Mouse (Mus musculus): ENCODE measurements at regions not wholly inside any gene's neighbourhood (a gene's known extent, or its start where the extent isn't known, plus 50 kb on each side); places are given as distances from the start of the nearest gene placed in this dataset.
A peak's percentile ranks its signal among the peaks of the same experiment; 100 is the strongest.
"Not testable (repeated sequence)": the region's sequence is repeated elsewhere in the genome, so short reads cannot be mapped to it uniquely, and the experiment has no call there.

GRCm38 (mm10) chr12:55983565-55984351, 147.6 kb downstream of the Brms1l start:
- H3K9me3 ChIP-seq, result no peaks in the 10 kb centered on the region

GRCm38 (mm10) chr12:55983128-55983527, 147.0 kb downstream of the Brms1l start:
- no peak overlapping the region for H3K4me3 ChIP-seq
- no peak overlapping the region for H3K9ac ChIP-seq
- no peaks in the 10 kb centered on the region for H3K9me3 ChIP-seq
- no peaks in the 10 kb centered on the region for H3K27me3 ChIP-seq (replicated peaks)
- H3K27ac ChIP-seq (replicated peaks), result no peak overlapping the region
- H3K4me1 ChIP-seq, result no peaks in the 10 kb centered on the region
- no peak overlapping the region for H3K4me2 ChIP-seq
- 60% methylated on average over 3 of the region's 3 CpGs for WGBS
- H3K36me3 ChIP-seq, result no peaks in the 10 kb centered on the region
- no peak for ATAC-seq (ENCODE audit: extremely low read depth, insufficient number of reproducible peaks, low FRiP score, low TSS enrichment)

More at GRCm38 (mm10) chr12:55983565-55984351, 147.6 kb downstream of the Brms1l start:
- H3K9ac ChIP-seq, result no peak overlapping the region
- H3K36me3 ChIP-seq, result no peaks in the 10 kb centered on the region
- ATAC-seq (ENCODE audit: extremely low read depth, insufficient number of reproducible peaks, low FRiP score, low TSS enrichment), result no peak
- no peak overlapping the region for H3K4me3 ChIP-seq
- H3K27me3 ChIP-seq (replicated peaks), result no peaks in the 10 kb centered on the region
- H3K27ac ChIP-seq (replicated peaks), result no peak overlapping the region
- no peaks in the 10 kb centered on the region for H3K4me1 ChIP-seq
- WGBS, result 66% methylated on average over 11 of the region's 11 CpGs
- no peak overlapping the region for H3K4me2 ChIP-seq

GRCm38 (mm10) chr12:55974262-55974661, 138.1 kb downstream of the Brms1l start:
- Histone ChIP-seq H3K4me1 (no peaks in the 10 kb centered on the region), H3K9me3 (no peaks in the 10 kb centered on the region), H3K9ac (no peak overlapping the region), H3K27ac (replicated peaks) (no peak overlapping the region), H3K4me3 (no peak overlapping the region), H3K36me3 (no peaks in the 10 kb centered on the region), H3K4me2 (no peak overlapping the region), H3K27me3 (replicated peaks) (no peaks in the 10 kb centered on the region)
- no peak for ATAC-seq (ENCODE audit: extremely low read depth, insufficient number of reproducible peaks, low FRiP score, low TSS enrichment)
- WGBS, result 77% methylated on average over 3 of the region's 3 CpGs

- not testable (repeated sequence) for H3K36me3 ChIP-seq; H3K9ac ChIP-seq; ATAC-seq (ENCODE audit: extremely low read depth, insufficient number of reproducible peaks, low FRiP score, low TSS enrichment); H3K27ac ChIP-seq (replicated peaks); H3K9me3 ChIP-seq; H3K4me1 ChIP-seq; H3K27me3 ChIP-seq (replicated peaks); H3K4me2 ChIP-seq; H3K4me3 ChIP-seq
- 88% methylated on average over 3 of the region's 3 CpGs for WGBS
Observed at GRCm38 (mm10) chr12:55959319-55959718, 123.2 kb downstream of the Brms1l start.

- Histone ChIP-seq H3K27me3 (replicated peaks) (no peaks in the 10 kb centered on the region), H3K9me3 (no peaks in the 10 kb centered on the region), H3K27ac (replicated peaks) (no peak overlapping the region), H3K36me3 (no peaks in the 10 kb centered on the region), H3K4me1 (no peaks in the 10 kb centered on the region), H3K4me2 (no peak overlapping the region), H3K9ac (no peak overlapping the region), H3K4me3 (no peak overlapping the region)
- 82% methylated on average over 6 of the region's 6 CpGs for WGBS
- ATAC-seq (ENCODE audit: extremely low read depth, insufficient number of reproducible peaks, low FRiP score, low TSS enrichment), result no peak
Observed at GRCm38 (mm10) chr12:55940566-55940965, 104.4 kb downstream of the Brms1l start.

GRCm38 (mm10) chr12:55939281-55940142, 103.4 kb downstream of the Brms1l start:
- Histone ChIP-seq H3K4me3 (no peak overlapping the region), H3K27ac (replicated peaks) (no peak overlapping the region), H3K36me3 (no peaks in the 10 kb centered on the region), H3K9ac (no peak overlapping the region), H3K9me3 (no peaks in the 10 kb centered on the region), H3K4me2 (no peak overlapping the region), H3K4me1 (no peaks in the 10 kb centered on the region), H3K27me3 (replicated peaks) (no peaks in the 10 kb centered on the region)
- ATAC-seq (ENCODE audit: extremely low read depth, insufficient number of reproducible peaks, low FRiP score, low TSS enrichment), result no peak
- WGBS, result 66% methylated on average over 10 of the region's 10 CpGs

- H3K27me3 ChIP-seq (replicated peaks), result no peaks in the 10 kb centered on the region
- no peaks in the 10 kb centered on the region for H3K36me3 ChIP-seq
- H3K4me3 ChIP-seq, result no peak overlapping the region
- H3K9ac ChIP-seq, result no peak overlapping the region
- H3K4me2 ChIP-seq, result peak overlapping the region; percentile 45
- no peak overlapping the region for H3K27ac ChIP-seq (replicated peaks)
- 34% methylated on average over 1 of the region's 1 CpGs for WGBS
- H3K9me3 ChIP-seq, result no peaks in the 10 kb centered on the region
- no peak for ATAC-seq (ENCODE audit: extremely low read depth, insufficient number of reproducible peaks, low FRiP score, low TSS enrichment)
- no peaks in the 10 kb centered on the region for H3K4me1 ChIP-seq
Observed at GRCm38 (mm10) chr12:55934172-55934571, 98.0 kb downstream of the Brms1l start.

GRCm38 (mm10) chr12:55933417-55933816, 97.3 kb downstream of the Brms1l start:
- no peak overlapping the region for H3K9ac ChIP-seq
- 61% methylated on average over 11 of the region's 11 CpGs for WGBS
- H3K4me1 ChIP-seq, result no peaks in the 10 kb centered on the region
- H3K4me2 ChIP-seq, result peak overlapping the region; percentile 45; the same call in 1 of the 2 replicates
- H3K36me3 ChIP-seq, result no peaks in the 10 kb centered on the region
- no peak overlapping the region for H3K4me3 ChIP-seq
- no peaks in the 10 kb centered on the region for H3K9me3 ChIP-seq
- H3K27ac ChIP-seq (replicated peaks), result no peak overlapping the region
- no peaks in the 10 kb centered on the region for H3K27me3 ChIP-seq (replicated peaks)
- ATAC-seq (ENCODE audit: extremely low read depth, insufficient number of reproducible peaks, low FRiP score, low TSS enrichment), result no peak

- Histone ChIP-seq H3K36me3 (no peaks in the 10 kb centered on the region), H3K9ac (no peak overlapping the region), H3K4me3 (no peak overlapping the region), H3K4me1 (no peaks in the 10 kb centered on the region), H3K4me2 (no peak overlapping the region), H3K27me3 (replicated peaks) (no peaks in the 10 kb centered on the region), H3K27ac (replicated peaks) (no peak overlapping the region), H3K9me3 (no peaks in the 10 kb centered on the region)
- ATAC-seq (ENCODE audit: extremely low read depth, insufficient number of reproducible peaks, low FRiP score, low TSS enrichment), result no peak
- 51% methylated on average over 4 of the region's 4 CpGs for WGBS
Observed at GRCm38 (mm10) chr12:55930468-55930867, 94.3 kb downstream of the Brms1l start.

- Histone ChIP-seq H3K4me3 (no peak overlapping the region), H3K9me3 (no peaks in the 10 kb centered on the region), H3K27me3 (replicated peaks) (no peaks in the 10 kb centered on the region), H3K27ac (replicated peaks) (no peak overlapping the region), H3K9ac (no peak overlapping the region), H3K4me2 (no peak overlapping the region), H3K36me3 (no peaks in the 10 kb centered on the region), H3K4me1 (no peaks in the 10 kb centered on the region)
- no peak for ATAC-seq (ENCODE audit: extremely low read depth, insufficient number of reproducible peaks, low FRiP score, low TSS enrichment)
- WGBS, result 86% methylated on average over 1 of the region's 1 CpGs
Observed at GRCm38 (mm10) chr12:55926974-55927321, 90.8 kb downstream of the Brms1l start.

GRCm38 (mm10) chr12:55926276-55926973, 90.3 kb downstream of the Brms1l start:
- no peak for ATAC-seq (ENCODE audit: extremely low read depth, insufficient number of reproducible peaks, low FRiP score, low TSS enrichment)

More at GRCm38 (mm10) chr12:55926276-55926973, 90.3 kb downstream of the Brms1l start:
- H3K27ac ChIP-seq (replicated peaks), result no peak overlapping the region
- H3K9me3 ChIP-seq, result no peaks in the 10 kb centered on the region
- no peaks in the 10 kb centered on the region for H3K27me3 ChIP-seq (replicated peaks)
- H3K4me3 ChIP-seq, result no peak overlapping the region
- 74% methylated on average over 2 of the region's 2 CpGs for WGBS
- H3K36me3 ChIP-seq, result no peaks in the 10 kb centered on the region
- H3K4me1 ChIP-seq, result no peaks in the 10 kb centered on the region
- H3K9ac ChIP-seq, result no peak overlapping the region
- H3K4me2 ChIP-seq, result no peak overlapping the region

Measured in heart, embryonic 13.5 days (tissue).